Mouse (Mus musculus): ENCODE measurements around the gene Gm47429. TPM values are rescaled to one million over a fixed set of nuclear protein-coding genes. Genes with fewer than 3 reads are reported as not detected.
"Not testable (repeated sequence)": the region's sequence is repeated elsewhere in the genome, so short reads cannot be mapped to it uniquely, and the experiment has no call there.

Gm47429 gene
- not detected in 2 replicates for total RNA-seq (2017)

DNA sequence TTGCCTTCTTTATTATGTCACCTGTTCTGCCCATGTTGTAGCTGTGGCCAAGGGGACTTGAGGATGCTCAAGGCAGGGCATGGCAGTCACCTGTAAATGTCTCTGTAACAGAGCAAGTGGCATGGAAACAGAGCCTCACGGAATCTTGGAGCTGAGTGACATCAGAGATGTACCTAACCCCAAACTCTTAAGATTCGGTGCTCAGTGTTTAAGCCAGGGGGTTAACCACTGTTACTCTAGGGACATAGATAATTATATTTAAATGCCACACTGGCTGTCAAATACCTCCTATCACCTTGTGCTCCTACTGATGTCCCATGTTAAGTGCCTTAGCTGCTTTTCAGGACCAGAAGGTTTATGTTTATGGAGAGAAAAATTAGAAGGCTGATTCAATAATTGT, at the start of gene Gm47429:
Gene Gm47429, minus strand, starts transcription at position 101 of the 400 bp plus-strand sequence.
- ATAC-seq (replicated peaks; ENCODE audit: low read depth, poor library complexity, severe bottlenecking): no peak

DNA sequence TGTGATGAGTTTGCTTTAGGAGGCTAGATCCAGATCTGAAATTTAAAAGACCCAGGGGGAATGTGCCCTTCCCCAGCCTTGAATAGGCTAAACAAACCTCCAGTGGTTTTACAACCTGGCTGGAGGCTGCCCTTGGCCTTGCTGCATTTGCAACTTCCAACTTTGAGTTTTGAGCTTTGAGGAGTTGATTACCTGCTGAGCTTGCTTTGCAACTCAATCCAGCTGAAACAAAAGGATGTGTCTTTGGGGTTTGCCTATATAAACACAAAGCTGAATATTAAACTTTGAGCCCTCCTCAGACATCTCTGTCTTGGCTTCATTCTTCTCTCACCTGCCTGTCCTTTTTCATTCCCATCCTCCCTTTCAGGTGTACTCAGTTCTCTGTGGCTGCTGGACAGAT, 44.8 kb upstream of the Gm47429 start:
- not testable (repeated sequence) for ATAC-seq (replicated peaks; ENCODE audit: low read depth, poor library complexity, severe bottlenecking)

DNA sequence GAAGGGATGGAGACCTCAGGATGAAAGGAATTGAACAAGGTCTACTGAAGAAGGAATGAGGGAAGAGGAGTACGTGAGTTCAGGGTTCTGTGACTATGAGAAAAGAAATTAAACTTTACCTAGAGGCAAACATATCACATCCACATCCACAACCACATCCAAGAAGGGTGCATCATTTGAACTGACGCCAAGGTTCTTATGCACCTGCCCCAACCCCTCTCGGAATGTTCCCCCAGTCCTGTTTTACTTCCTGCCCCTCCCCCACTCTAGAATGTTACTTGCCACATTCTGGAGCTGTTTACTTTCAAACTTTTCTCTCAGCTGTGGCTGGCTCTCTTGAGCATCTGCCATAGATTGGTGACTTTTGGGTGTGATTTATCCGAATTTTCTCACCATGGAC, 23.3 kb upstream of the Gm47429 start, which contains the start of gene Nutm2:
Gene Nutm2, plus strand, starts transcription at position 301 of the 400 bp plus-strand sequence.
- ATAC-seq (replicated peaks; ENCODE audit: low read depth, poor library complexity, severe bottlenecking): no peak

DNA sequence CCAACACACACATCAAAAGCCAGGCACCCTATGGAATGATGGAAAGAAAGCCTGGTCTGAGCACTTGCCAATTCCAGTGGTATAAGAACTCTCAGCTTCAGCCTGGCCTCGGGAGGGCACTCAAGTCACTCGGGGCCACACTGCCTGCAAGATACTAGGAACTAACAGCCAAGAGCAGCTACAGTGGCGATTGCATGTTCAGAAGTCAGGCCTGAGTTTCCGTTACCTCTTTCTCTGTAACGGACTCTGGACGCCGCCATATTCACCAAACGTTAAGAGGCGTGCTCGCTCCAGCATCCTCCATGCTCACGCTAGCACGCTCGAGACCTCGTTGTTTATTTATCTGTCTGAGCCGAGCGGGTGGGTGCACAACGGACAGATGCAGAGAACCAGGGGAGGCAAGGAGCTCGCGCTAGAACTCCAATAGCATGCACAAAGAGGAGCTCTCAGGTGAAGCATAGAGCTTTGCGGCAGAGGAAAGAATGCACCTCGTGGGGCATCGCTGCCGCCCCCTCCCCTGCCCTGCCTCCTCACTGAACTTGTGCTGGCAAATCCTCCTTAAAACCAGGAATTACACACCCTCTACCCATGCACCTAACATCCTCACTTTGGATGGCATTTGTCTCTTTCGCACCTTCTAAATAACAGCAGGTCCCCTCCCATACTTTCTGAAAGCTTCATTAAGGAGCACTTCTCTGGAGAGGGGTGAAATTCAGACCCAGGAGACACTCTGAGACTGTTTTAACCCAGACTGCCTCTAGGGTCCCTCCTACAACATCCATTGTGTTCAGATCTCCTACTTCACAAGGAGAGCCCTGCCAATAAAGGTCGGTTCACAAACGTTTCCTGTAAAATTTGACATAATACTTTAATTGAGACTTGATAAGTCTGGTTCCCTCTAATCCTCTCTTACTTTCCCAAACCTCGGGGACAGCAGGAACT, 21.2 kb upstream of the Gm47429 start:
- ATAC-seq (replicated peaks; ENCODE audit: low read depth, poor library complexity, severe bottlenecking): no peak

DNA sequence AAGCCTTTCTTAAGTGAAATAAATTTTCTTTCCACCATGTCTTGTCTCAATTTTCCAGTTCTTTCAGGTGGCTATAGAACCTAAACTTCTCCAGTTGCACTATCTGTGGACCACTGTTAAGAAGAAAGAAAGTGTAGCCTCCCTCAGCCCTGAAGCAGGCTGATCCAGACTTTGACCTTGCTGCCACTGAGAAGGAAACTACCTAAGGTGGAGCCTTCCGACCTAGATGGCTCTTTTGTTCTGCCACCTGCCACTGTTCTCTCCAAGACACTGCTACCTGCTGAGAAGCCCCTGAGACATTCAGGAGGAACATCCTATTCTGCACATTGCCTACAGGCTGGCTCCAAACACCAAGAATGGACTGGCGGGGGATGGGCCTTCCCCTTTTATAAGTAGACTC, 16.7 kb upstream of the Gm47429 start:
- not testable (repeated sequence) for ATAC-seq (replicated peaks; ENCODE audit: low read depth, poor library complexity, severe bottlenecking)

DNA sequence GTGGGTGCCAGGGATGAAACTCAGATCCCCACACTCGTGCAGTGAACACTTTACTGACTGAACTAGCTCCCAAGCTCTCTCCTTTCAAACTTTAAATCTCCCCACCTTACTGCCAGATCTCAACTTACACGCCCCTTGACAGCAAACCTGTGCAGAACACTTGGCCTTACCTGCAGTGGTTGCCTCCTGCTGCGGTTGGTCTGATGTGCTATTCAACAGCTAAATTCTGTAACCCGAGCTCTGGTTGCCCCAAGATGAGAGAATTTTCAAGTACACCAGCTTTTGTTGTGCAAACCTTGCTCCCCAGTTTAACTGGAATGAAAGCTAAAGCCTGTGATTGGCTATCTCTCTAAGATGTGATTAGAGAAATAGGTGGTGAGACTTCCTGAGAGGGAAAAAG, 9.7 kb upstream of the Gm47429 start:
- ATAC-seq (replicated peaks; ENCODE audit: low read depth, poor library complexity, severe bottlenecking): no peak

DNA sequence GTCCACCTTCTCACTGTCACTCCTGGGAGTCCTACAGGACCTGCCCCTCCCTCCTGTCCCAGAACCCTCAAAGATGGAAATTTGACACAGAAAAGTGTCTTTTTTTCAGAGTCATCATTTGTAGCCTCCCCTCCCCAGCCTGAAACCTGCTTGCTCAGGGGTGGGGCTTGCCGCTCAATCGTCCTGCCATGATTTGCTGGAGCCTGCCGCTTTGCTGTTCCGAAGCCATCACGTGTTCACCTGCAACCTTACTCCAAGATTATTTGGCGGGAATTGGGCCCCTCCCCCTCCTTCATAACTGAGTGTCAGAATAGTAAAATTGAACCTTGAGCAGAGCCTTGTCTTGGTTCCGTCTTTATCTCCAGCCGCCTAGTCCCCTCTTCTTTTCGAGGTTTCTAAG, 8.6 kb upstream of the Gm47429 start:
- ATAC-seq (replicated peaks; ENCODE audit: low read depth, poor library complexity, severe bottlenecking): not testable (repeated sequence)

DNA sequence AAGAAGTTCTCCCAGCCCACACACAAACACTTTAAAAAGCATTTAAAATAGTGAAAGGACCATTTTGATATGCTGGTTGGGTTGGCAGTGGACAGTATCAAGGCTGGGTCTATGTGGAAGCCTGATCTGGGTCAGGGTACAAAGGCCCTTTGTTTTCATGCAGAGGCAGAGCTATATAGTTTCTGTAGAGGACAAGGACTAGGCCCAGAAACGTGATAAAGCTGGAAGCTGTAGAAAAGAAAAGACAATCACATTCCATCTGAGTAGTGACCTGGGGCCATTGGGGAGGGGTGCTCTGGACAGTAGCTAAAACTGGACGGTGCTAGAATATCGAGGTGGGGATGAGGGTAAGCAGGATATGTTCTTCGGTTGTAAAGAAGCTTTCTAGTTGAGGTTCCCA, 1.5 kb upstream of the Gm47429 start:
- ATAC-seq (replicated peaks; ENCODE audit: low read depth, poor library complexity, severe bottlenecking): no peak

DNA sequence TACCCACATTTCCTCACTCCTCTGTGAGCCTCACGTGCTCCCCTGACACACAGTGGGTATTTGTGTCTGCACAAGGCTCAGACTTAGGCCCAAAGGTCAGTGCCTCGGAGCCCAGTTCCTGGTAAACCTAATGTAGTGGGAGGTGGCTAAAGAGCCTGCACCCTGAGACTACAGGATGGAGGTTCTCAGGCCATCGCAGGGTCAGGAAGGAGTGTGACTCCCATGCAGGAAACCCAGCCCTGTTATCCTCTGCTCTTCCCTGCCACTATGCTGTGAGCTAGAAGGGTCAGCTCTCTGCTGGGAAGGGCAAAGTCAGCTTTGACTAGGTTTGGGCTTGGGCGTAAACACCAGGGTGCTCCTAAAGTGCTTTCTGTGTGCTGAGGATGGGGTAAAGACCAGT, 17.0 kb downstream of the Gm47429 start:
- no peak for ATAC-seq (replicated peaks; ENCODE audit: low read depth, poor library complexity, severe bottlenecking)

DNA sequence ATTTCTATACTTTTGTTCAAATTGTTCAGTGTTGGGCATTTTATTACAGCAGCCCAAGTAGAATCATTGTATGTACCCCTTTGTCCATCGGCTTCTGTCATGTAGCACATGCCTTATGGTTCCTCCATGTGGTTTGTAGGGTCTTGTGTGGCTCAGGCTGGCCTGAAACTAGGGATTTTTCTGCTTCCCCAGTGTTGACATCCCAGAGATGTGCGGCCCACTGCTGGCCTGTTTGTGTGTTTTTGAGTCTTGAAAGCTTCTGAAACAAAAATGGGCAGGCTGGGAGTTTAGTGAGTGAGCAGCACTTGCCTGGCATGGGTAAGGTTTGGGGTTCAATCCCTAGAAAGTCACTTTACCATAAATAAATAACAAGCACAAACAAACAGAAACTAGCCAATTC, 19.2 kb downstream of the Gm47429 start:
- ATAC-seq (replicated peaks; ENCODE audit: low read depth, poor library complexity, severe bottlenecking): no peak

DNA sequence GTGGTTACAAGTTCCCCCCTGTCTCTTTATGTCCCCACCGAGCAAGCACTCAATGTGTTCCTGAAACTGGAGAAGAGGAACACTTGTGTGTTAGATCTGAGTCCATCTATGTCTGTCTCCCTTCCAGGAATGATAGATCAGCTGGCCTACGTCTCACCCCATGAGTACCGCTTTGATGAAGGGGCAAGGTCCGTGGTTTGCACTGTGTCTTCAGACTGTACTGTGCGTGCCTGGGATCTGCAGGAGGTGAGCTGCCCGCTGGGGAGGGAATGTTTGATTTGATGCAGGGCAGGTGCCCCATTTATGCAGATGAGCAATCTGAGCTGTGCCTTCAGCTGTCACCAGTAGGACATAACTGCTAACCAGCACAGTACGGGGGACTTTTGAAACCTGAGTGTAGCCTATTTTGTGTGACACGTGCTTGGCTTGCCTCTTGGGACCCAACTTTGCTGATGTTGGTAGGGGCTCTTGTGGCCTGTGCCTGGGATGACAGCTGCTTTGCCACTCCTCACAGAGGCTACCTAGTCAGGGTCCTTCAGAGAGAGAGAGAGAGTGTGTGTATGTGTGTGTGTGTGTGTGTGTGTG, 20.0 kb downstream of the Gm47429 start:
- ATAC-seq (replicated peaks; ENCODE audit: low read depth, poor library complexity, severe bottlenecking): no peak

DNA sequence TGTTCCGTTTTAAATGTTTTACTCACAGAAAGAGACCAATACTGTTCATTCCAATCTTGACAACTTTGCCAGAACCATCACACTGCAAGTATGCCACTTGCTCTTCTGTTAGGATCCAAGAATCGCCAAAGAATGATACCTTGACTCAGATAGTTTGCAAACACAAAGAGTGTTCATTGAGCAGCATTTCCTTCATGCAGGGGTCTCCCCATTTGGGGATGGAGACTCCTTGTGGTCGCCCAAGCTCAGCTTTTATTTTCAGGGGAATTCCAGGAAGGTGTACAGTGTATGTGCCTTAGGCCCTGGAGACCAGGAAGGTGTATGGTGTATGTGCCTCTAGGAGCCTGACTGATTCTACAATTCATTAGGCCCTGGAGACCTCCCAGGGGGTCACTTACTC, 25.3 kb downstream of the Gm47429 start:
- no peak for ATAC-seq (replicated peaks; ENCODE audit: low read depth, poor library complexity, severe bottlenecking)

DNA sequence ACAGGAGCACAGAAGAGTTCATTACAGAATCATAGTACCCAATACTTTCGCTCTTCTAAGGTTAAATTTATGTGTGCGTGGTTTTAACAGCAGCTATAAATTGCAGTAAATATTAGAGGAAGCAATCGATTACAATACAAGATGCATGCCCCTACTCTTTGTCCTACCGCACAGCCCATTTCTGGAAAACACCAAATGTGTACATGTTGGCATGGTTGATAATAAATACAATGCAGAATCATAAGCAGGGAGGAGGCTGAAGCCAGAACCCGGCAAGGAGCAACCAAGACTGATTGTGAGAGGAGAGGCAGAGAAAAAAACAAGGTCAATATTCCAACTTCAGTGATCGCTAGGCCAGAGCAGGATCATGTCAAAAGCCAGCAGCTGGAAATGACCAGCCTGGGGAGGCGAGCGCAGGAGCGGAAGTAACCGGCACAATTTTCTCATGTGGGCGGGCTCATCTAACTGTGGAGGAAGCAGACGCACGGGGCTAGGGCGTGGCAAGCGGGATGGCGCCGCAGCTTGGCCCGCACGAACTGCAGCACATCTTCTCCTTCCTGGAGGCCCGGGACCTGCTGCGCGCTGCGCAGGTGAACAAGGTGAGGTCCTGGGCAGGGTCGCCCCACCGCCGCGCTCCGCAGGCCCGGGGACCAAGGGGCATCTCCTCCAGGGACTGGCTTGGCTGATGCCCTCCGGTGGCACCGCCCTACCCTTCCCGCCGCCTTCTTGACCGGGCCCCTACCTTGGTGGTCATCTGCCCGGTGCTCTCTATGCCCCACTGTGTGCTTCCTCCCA, 26.1 kb downstream of the Gm47429 start, which contains the start of gene Fbxw17:
Gene Fbxw17, plus strand, starts transcription at position 476 of the 795 bp plus-strand sequence.
- peak; percentile 99 for ATAC-seq (replicated peaks; ENCODE audit: low read depth, poor library complexity, severe bottlenecking)

Other genes starting within 250 kb of the Gm47429 start
- not detected in 2 replicates for gene Gm906, start 193.6 kb downstream of the Gm47429 start, total RNA-seq (2017)
- 13.5 and 16.4 TPM in 2 replicates for gene Fbxw17, start 26.0 kb downstream of the Gm47429 start, total RNA-seq (2017)
- gene Nutm2, start 23.4 kb upstream of the Gm47429 start, total RNA-seq (2017): not detected in 2 replicates
- gene Gm904, start 199.3 kb upstream of the Gm47429 start, total RNA-seq (2017): not detected in 2 replicates